Mouse (Mus musculus): ENCODE data around the gene Vmn2r81.
"Not testable (repeated sequence)": the region's sequence is repeated elsewhere in the genome, so short reads cannot be mapped to it uniquely, and the experiment has no call there.

Gene Vmn2r81

GRCm38 (mm10) chr10:79247392-79247791 is at the start of gene Vmn2r81:
Vmn2r81 (plus strand) TSS chr10:79247692.
- in situ Hi-C loops (cut with MboI; ENCODE audit: unreplicated experiment in 2 of 2): not testable (repeated sequence)

- in situ Hi-C loops (cut with MboI; ENCODE audit: unreplicated experiment in 2 of 2): not testable (repeated sequence)
These were observed 47.5 kb upstream of the Vmn2r81 start for GRCm38 (mm10) chr10:79199973-79200372.

GRCm38 (mm10) chr10:79220432-79220831 is 27.1 kb upstream of the Vmn2r81 start:
- in situ Hi-C loops (cut with MboI; ENCODE audit: unreplicated experiment in 2 of 2): no loop called here

GRCm38 (mm10) chr10:79221606-79222005 is 25.9 kb upstream of the Vmn2r81 start:
- in situ Hi-C loops (cut with MboI; ENCODE audit: unreplicated experiment in 2 of 2): no loop called here

- in situ Hi-C loops (cut with MboI; ENCODE audit: unreplicated experiment in 2 of 2): no loop called here
These were observed 25.3 kb upstream of the Vmn2r81 start for GRCm38 (mm10) chr10:79222214-79222613.

GRCm38 (mm10) chr10:79322033-79322736 is 74.7 kb downstream of the Vmn2r81 start:
- in situ Hi-C loops (cut with MboI; ENCODE audit: unreplicated experiment in 2 of 2): not testable (repeated sequence)

GRCm38 (mm10) chr10:79322737-79323086 is 75.2 kb downstream of the Vmn2r81 start:
- in situ Hi-C loops (cut with MboI; ENCODE audit: unreplicated experiment in 2 of 2): no loop called here
